Comparison of ENCODE assay signal across 9 mouse cellular contexts in genomic region chr5:140640812-140641211, GRCm38 (mm10). TPM values are rescaled to one million over a fixed set of nuclear protein-coding genes. Genes with fewer than 3 reads are reported as not detected.
DNase-seq lines count a peak whose midpoint lies in the region; ATAC-seq and TF ChIP-seq lines count a peak whose summit lies in the region.
"Had no signal": no experiment of that assay in that cellular context is flagged by ENCODE, and none has a peak within 500 bp of the region (broad histone marks: within the 10 kb centered on the region; RNA-seq: fewer than 3 reads in every experiment).

No protein-coding gene starts in this region.

- peaks cover 51% of the 10 kb centered on the region for H3K36me3 ChIP-seq in kidney, embryonic 15.5 days
- H3K36me3 ChIP-seq in thymus, adult 2 months (ENCODE audit: control insufficient read depth, insufficient read depth, low read length): no peaks in the 10 kb centered on the region
- H3K36me3 ChIP-seq in intestine, embryonic 16.5 days (ENCODE audit: control insufficient read depth, insufficient read depth, low read length): peaks cover 2% of the 10 kb centered on the region; the same call in 1 of the 2 replicates

- no peak for TF ChIP-seq CTCF in thymus, adult 2 months (IDR thresholded peaks at IDR 0.05; ENCODE audit: borderline replicate concordance, control insufficient read depth, extremely low read depth, insufficient read depth, low read length, poor library complexity)

- ATAC-seq in kidney, embryonic 15.5 days (replicated peaks; ENCODE audit: low FRiP score): 0 out of 2 replicates have a peak, but pooled peaks have one; percentile 9
- ATAC-seq in intestine, embryonic 16.5 days: no peak

- H3K27ac ChIP-seq in kidney, embryonic 15.5 days: peak overlapping the region; percentile 52; the same call in 1 of the 2 replicates
- H3K27ac ChIP-seq in thymus, adult 2 months (ENCODE audit: control insufficient read depth, insufficient read depth, low read length): no peak overlapping the region
- H3K27ac ChIP-seq in intestine, embryonic 16.5 days (ENCODE audit: low read length): peak overlapping the region; percentile 21; the same call in 1 of the 2 replicates

- DNase-seq in kidney, postnatal 10 days: no peak
- peak; percentile 15 for DNase-seq in thymus, postnatal 4 days
- no peak for DNase-seq in thymus, adult 2 months
- no peak for DNase-seq in urinary bladder, postnatal 25 days (ENCODE audit: low spot score)
- DNase-seq in kidney, postnatal 25 days: no peak
- DNase-seq: cerebellum, adult 2 months had no signal

- no peak for TF ChIP-seq POLR2A in thymus, adult 2 months (IDR thresholded peaks at IDR 0.05; ENCODE audit: control insufficient read depth, extremely low read depth, insufficient read depth, low read length, poor library complexity)

- no peak overlapping the region for H3K9ac ChIP-seq in kidney, embryonic 15.5 days
- no peak overlapping the region for H3K9ac ChIP-seq in intestine, embryonic 16.5 days (ENCODE audit: low read depth, low read length)

- H3K27me3 ChIP-seq in kidney, embryonic 15.5 days: no peaks in the 10 kb centered on the region
- H3K27me3 ChIP-seq in thymus, adult 2 months (ENCODE audit: control insufficient read depth, insufficient read depth, low read length): no peaks in the 10 kb centered on the region
- no peaks in the 10 kb centered on the region for H3K27me3 ChIP-seq in intestine, embryonic 16.5 days (replicated peaks; ENCODE audit: control insufficient read depth, insufficient read depth, low read length)

- no peak overlapping the region for H3K4me2 ChIP-seq in kidney, embryonic 15.5 days
- no peak overlapping the region for H3K4me2 ChIP-seq in intestine, embryonic 16.5 days (ENCODE audit: low read depth, low read length)

- peaks cover 64% of the 10 kb centered on the region for H3K4me1 ChIP-seq in kidney, embryonic 15.5 days
- H3K4me1 ChIP-seq in thymus, adult 2 months (replicated peaks; ENCODE audit: control insufficient read depth, insufficient read depth, low read length): peaks cover 42% of the 10 kb centered on the region
- peaks cover 22% of the 10 kb centered on the region for H3K4me1 ChIP-seq in intestine, embryonic 16.5 days (ENCODE audit: control insufficient read depth, insufficient read depth, low read length)

- H3K4me3 ChIP-seq in kidney, embryonic 15.5 days (replicated peaks): no peak overlapping the region
- no peak overlapping the region for H3K4me3 ChIP-seq in thymus, adult 2 months (ENCODE audit: control insufficient read depth, insufficient read depth, low read length)
- no peak overlapping the region for H3K4me3 ChIP-seq in intestine, embryonic 16.5 days (ENCODE audit: low read length)
- H3K4me3 ChIP-seq: myocyte had no signal

- no peaks in the 10 kb centered on the region for H3K9me3 ChIP-seq in kidney, embryonic 15.5 days (replicated peaks)
- no peaks in the 10 kb centered on the region for H3K9me3 ChIP-seq in intestine, embryonic 16.5 days (ENCODE audit: control insufficient read depth, low read length)

- WGBS in kidney, embryonic 15.5 days: 54% methylated on average over 2 of the region's 2 CpGs
- WGBS in thymus, adult 2 months: 69% methylated on average over 2 of the region's 2 CpGs
- WGBS in intestine, embryonic 16.5 days: 74% methylated on average over 2 of the region's 2 CpGs

RNA-seq across cellular contexts. Expression of gene Ttyh3, which starts 8.0 kb away (rescaled TPM):
- 32.3 and 39.9 TPM in 2 replicates for polyA plus RNA-seq in kidney, embryonic 15.5 days (2015; fragmentation: Nextera tagmentation; extraction: Ambion mirVana)
- 139 and 177 TPM in 2 replicates for polyA plus RNA-seq in thymus, adult 2 months (2012; rRNA removed)
- 17.0 and 24.3 TPM in 2 replicates for polyA plus RNA-seq in intestine, embryonic 16.5 days (2015; fragmentation: Nextera tagmentation; extraction: Ambion mirVana)

RNA-seq across cellular contexts. Expression of gene Lfng, which starts 33.7 kb away (rescaled TPM):
- polyA plus RNA-seq in kidney, embryonic 15.5 days (2015; fragmentation: Nextera tagmentation; extraction: Ambion mirVana): 32.3 and 34.5 TPM in 2 replicates
- polyA plus RNA-seq in thymus, adult 2 months (2012; rRNA removed): 141 and 171 TPM in 2 replicates
- 11.9 and 13.4 TPM in 2 replicates for polyA plus RNA-seq in intestine, embryonic 16.5 days (2015; fragmentation: Nextera tagmentation; extraction: Ambion mirVana)
